Mouse (Mus musculus): ENCODE results near the gene Olfr307. TPM values are rescaled to one million over a fixed set of nuclear protein-coding genes. Genes with fewer than 3 reads are reported as not detected.
"Not testable (repeated sequence)": the region's sequence is repeated elsewhere in the genome, so short reads cannot be mapped to it uniquely, and the experiment has no call there.

The Olfr307 gene
- total RNA-seq (2014; fragmentation: Nextera tagmentation) (not detected in 2 replicates), total RNA-seq (2017) (not detected in 2 replicates)

DNA sequence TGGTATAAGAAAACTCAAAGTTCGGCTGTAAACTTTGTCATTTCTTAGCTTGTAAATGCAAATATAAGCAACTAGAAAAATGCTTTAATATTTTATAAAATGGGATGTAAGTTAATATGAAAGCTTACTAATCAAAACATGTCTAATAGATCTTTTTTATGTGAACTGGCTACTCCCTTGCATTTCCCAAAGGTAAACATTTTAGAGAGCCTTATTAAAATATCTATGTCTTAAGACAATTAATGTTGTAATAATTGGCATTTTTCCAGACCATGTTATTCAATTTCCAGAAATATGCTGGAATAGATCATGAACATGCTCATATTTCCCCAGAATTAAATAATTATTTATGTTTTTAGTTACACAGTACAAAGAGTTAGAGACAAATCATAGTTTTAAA is at the start of gene Olfr307:
Gene Olfr307 (minus strand): TSS at position 101 of the 400 bp plus-strand sequence.
- ATAC-seq (replicated peaks; ENCODE audit: poor library complexity, severe bottlenecking), result no peak

DNA sequence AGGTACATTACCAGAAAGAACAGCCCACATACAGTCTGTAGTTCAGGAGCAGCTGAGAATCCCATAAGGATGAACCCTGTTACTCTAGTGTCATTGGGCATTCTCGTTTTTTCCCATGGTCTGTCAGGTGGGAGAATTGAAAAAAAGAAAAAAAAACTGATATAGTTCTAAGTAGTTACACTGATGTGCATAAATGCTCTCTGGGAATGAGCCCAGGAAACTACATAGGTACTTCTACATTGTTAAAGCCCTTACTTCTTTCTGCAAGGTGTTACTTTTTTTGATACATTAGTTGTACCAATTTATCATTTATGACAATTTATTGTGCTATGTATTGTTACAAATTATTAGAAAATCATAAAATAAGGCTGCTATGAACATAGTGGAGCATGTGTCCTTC is 49.2 kb upstream of the Olfr307 start, which contains the start of gene Olfr304:
Gene Olfr304 (minus strand): TSS at position 101 of the 400 bp plus-strand sequence.
- no peak for ATAC-seq (replicated peaks; ENCODE audit: poor library complexity, severe bottlenecking)

DNA sequence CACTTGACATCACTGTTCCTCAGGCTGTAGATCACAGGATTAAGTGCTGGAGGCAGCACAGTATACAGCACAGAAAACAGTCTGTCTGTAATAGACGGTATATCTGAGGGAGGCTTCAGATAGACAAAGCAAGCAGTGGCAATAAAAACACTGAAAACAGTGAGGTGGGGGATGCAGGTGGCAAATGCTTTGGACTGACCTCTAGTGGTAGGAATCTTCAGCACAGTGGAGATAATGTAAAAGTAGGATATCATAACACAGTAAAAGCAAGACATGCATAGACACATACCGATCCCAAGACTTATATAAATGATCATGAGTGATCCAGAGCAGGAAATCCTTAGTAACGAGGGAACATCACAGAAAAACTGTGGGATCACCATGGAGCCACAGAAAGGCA is 48.4 kb upstream of the Olfr307 start:
- no peak for ATAC-seq (replicated peaks; ENCODE audit: poor library complexity, severe bottlenecking)

DNA sequence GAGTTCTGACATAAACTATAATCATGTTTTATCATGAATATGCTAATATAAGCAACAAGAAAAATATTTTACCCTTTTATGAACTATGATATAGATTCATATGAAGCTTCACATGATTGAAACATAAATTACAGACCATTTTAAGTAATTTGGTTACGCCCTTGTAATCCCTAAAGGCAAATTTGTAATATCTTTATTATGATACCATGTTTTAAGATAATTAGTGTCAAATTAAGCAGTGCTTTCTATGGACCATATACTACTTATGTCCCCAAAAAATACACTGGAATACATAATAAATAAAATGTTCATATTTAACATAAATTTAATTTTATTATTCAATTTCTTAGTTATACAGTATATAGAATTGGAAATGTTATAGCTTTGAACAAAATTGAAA is 29.4 kb upstream of the Olfr307 start, which contains the start of gene Olfr305:
Gene Olfr305 (minus strand): TSS at position 101 of the 400 bp plus-strand sequence.
- ATAC-seq (replicated peaks; ENCODE audit: poor library complexity, severe bottlenecking), result no peak

DNA sequence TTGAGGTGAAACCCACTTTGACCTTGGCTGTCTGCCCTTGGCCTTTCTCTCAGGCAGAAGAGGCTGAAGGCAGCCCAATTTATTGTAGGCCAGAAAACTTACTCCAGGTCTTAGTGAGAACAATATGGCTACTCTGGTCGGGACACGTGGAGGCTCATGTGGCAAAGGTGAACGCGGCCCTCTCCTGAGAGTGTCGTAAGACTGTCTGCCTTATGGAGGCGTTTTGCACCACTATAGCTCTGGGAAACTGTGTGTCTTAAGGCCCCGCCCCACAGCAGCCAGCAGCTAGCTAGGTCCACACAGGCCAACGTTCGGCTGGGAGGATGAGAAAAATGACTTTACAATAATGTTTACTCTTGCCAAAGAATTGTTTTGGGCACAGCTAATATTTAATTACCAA is 8.9 kb upstream of the Olfr307 start:
- not testable (repeated sequence) for ATAC-seq (replicated peaks; ENCODE audit: poor library complexity, severe bottlenecking)

DNA sequence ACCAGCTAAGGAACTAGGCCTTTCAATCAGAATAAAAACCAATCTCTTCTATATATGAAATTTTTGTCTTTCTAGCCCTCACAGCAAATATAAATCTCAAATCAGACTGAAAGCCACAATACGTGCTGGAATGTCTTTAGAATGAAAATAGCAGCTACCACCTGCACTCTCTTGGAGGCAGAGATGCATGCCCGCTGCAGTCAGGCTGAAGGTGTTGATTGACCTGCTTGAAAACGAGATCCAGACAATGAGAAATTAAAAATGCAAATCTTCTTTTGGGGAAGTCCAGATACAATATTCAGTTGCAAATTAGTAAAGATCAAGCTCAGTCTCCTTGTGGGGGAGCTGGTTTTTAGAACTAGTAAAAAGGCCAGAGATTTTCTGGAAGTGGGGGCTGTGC is 6.9 kb upstream of the Olfr307 start:
- no peak for ATAC-seq (replicated peaks; ENCODE audit: poor library complexity, severe bottlenecking)

DNA sequence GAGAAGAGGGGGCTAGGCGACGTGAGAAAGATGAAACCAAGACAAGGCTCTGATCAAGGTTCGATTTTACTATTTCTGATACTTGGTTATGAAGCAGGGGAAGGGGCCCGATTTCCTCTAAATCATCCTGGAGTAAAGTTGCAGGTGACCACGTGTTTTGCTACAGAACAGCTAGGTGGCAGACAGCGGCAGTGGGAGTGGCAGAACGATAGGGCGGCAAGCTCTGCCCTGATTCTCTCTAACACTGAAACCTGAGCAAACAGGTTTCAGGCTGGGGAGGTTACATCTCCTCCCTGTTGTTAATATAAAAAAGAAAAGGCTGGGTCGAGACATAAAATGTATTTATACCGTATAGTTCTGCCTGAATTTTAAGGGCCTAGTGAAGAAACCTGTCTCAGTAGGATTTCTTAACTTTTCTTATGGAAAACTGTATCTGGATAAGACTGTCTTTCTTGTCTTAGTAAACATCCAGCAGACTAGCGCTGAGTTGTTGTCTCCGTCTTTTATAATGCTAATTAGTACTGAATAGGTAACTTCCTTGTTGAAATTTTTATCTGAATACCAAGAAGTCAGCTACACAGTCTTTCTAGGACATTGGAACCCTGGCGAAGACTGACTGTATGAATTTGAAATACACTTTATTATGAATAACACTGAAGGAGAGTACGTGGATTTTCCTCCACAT is 5.6 kb upstream of the Olfr307 start:
- no peak for ATAC-seq (replicated peaks; ENCODE audit: poor library complexity, severe bottlenecking)

DNA sequence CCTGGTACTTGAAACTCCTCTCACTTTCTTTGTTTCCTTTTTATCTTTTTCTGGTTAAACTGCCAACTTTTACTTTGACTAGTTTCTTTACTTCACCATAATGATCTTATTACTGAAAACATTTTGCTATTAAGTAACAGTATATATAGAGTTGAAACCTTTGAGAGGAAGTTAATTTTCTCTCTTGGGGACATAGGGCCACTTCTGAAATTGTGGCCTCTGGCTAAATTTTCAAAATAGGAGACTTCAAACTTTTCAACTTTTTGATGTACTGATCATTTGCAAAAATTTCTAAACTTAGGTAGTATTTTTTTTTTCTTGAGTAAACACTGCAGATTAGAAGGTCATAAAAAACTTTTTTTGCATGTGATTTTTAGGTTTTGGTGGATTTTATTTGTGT is 11.9 kb downstream of the Olfr307 start, which contains the start of gene Olfr308:
Gene Olfr308 (minus strand): TSS at position 101 of the 400 bp plus-strand sequence.
- ATAC-seq (replicated peaks; ENCODE audit: poor library complexity, severe bottlenecking), result no peak

DNA sequence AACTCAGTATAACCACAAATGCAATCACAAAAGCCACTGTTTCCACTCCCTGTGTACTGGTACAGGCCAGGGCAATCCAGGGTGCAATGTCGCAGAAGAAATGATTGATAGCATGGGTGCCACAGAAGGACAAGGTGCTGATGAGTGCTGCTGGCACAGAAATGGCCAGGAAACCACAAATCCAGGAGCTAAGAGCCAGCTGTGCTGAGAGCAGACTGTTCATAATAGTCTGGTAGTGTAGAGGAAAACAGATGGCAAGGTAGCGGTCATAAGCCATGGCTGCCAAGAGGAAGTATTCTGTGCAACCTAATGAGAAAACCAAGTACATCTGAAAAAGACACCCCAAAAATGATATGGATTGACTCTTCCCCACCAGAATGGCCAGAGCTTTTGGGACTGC is 16.1 kb downstream of the Olfr307 start:
- ATAC-seq (replicated peaks; ENCODE audit: poor library complexity, severe bottlenecking), result no peak

DNA sequence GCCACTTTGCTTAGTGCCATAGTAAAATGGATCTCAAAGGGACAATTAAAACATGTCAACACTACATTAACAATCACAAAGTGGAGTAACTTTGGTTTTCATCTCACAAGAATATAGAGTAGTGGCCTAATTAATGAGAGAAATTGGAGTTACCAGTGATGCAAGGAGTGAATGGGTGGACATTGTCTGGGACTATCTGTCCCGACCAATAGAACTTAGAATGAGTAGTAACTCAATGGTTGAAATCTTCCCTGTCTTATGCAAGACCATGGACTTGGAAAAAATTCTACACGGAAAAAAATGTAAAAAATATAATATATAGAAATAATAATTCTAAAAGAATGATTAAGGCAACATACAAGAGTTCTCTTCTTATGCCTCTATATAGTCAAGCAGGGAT is 23.8 kb downstream of the Olfr307 start, which contains the start of gene Olfr309:
Gene Olfr309 (minus strand): TSS at position 101 of the 400 bp plus-strand sequence.
- ATAC-seq (replicated peaks; ENCODE audit: poor library complexity, severe bottlenecking), result no peak

Other genes with a start within 250 kb of the Olfr307 start
- not detected in 2 replicates for gene Vmn2r75, start 165.8 kb downstream of the Olfr307 start, total RNA-seq (2014; fragmentation: Nextera tagmentation)
- gene Vmn2r75, start 165.8 kb downstream of the Olfr307 start, total RNA-seq (2017), result not detected in 2 replicates
- gene Vmn2r76, start 91.3 kb downstream of the Olfr307 start, total RNA-seq (2014; fragmentation: Nextera tagmentation), result not detected in 2 replicates
- not detected in 2 replicates for gene Vmn2r76, start 91.3 kb downstream of the Olfr307 start, total RNA-seq (2017)
- gene Olfr310, start 60.4 kb downstream of the Olfr307 start, total RNA-seq (2014; fragmentation: Nextera tagmentation), result not detected in 2 replicates
- not detected in 2 replicates for gene Olfr310, start 60.4 kb downstream of the Olfr307 start, total RNA-seq (2017)
- not detected in 2 replicates for gene Olfr309, start 23.9 kb downstream of the Olfr307 start, total RNA-seq (2014; fragmentation: Nextera tagmentation)
- gene Olfr309, start 23.9 kb downstream of the Olfr307 start, total RNA-seq (2017), result not detected in 2 replicates
- not detected in 2 replicates for gene Olfr308, start 12.0 kb downstream of the Olfr307 start, total RNA-seq (2014; fragmentation: Nextera tagmentation)
- not detected in 2 replicates for gene Olfr308, start 12.0 kb downstream of the Olfr307 start, total RNA-seq (2017)
- not detected in 2 replicates for gene Olfr305, start 29.3 kb upstream of the Olfr307 start, total RNA-seq (2014; fragmentation: Nextera tagmentation)
- gene Olfr305, start 29.3 kb upstream of the Olfr307 start, total RNA-seq (2017), result not detected in 2 replicates
- gene Olfr304, start 49.1 kb upstream of the Olfr307 start, total RNA-seq (2014; fragmentation: Nextera tagmentation), result not detected in 2 replicates
- not detected in 2 replicates for gene Olfr304, start 49.1 kb upstream of the Olfr307 start, total RNA-seq (2017)
- not detected in 2 replicates for gene Olfr303, start 60.2 kb upstream of the Olfr307 start, total RNA-seq (2014; fragmentation: Nextera tagmentation)
- gene Olfr303, start 60.2 kb upstream of the Olfr307 start, total RNA-seq (2017), result not detected in 2 replicates
- not detected in 2 replicates for gene Olfr301, start 66.3 kb upstream of the Olfr307 start, total RNA-seq (2014; fragmentation: Nextera tagmentation)
- gene Olfr301, start 66.3 kb upstream of the Olfr307 start, total RNA-seq (2017), result not detected in 2 replicates
- gene Olfr299, start 122.3 kb upstream of the Olfr307 start, total RNA-seq (2014; fragmentation: Nextera tagmentation), result not detected in 2 replicates
- not detected in 2 replicates for gene Olfr299, start 122.3 kb upstream of the Olfr307 start, total RNA-seq (2017)
- gene Olfr298, start 154.9 kb upstream of the Olfr307 start, total RNA-seq (2014; fragmentation: Nextera tagmentation), result not detected in 2 replicates
- not detected in 2 replicates for gene Olfr298, start 154.9 kb upstream of the Olfr307 start, total RNA-seq (2017)
- not detected in 2 replicates for gene Olfr297, start 182.4 kb upstream of the Olfr307 start, total RNA-seq (2014; fragmentation: Nextera tagmentation)
- gene Olfr297, start 182.4 kb upstream of the Olfr307 start, total RNA-seq (2017), result not detected in 2 replicates
- gene Olfr295, start 246.3 kb upstream of the Olfr307 start, total RNA-seq (2014; fragmentation: Nextera tagmentation), result not detected in 2 replicates
- gene Olfr295, start 246.3 kb upstream of the Olfr307 start, total RNA-seq (2017), result not detected in 2 replicates

Data from granulocyte monocyte progenitor cell, adult 5-6 weeks (primary cell).